Mouse (Mus musculus) CH12.LX (cell line): ENCODE measurements around the gene Rabl3. TPM values are rescaled to one million over a fixed set of nuclear protein-coding genes. Genes with fewer than 3 reads are reported as not detected.

Experiments
- DNase-seq: peaks from one replicate; pipeline ENCODE4 v3.0.0-alpha.2; 2013; ENCODE audit errors: extremely low read depth
- H3K27ac ChIP-seq: 2 replicates; pipeline ENCODE4 v1.5.1; 2012; ENCODE audit warnings: low read depth, mild to moderate bottlenecking, control low read depth, moderate library complexity; ENCODE audit not compliant: insufficient read depth
- H3K27me3 ChIP-seq: replicated peaks from 2 replicates; pipeline ENCODE3; 2012; ENCODE audit warnings: inconsistent platforms
- H3K36me3 ChIP-seq, 2 experiments: replicated peaks in 1 of 2; 2 replicates each; pipeline versions ENCODE3 to v1.6.1; 2012; ENCODE audit warnings: inconsistent platforms in 1 of 2, low read length in 1 of 2, mild to moderate bottlenecking in 1 of 2, mixed read lengths in 1 of 2, moderate library complexity in 1 of 2; ENCODE audit not compliant: control insufficient read depth in 1 of 2, insufficient read depth in 1 of 2
- H3K4me1 ChIP-seq, 2 experiments: 2 replicates each; pipeline ENCODE4 v1.6.1; 2012; ENCODE audit warnings: inconsistent platforms in 1 of 2, moderate library complexity in 1 of 2; ENCODE audit not compliant: insufficient read depth in 2 of 2, control insufficient read depth in 1 of 2
- H3K4me2 ChIP-seq: 2 replicates; pipeline ENCODE4 v1.6.1; 2012; ENCODE audit warnings: low read depth, mild to moderate bottlenecking, control low read depth; ENCODE audit not compliant: poor library complexity, insufficient read depth, severe bottlenecking
- H3K4me3 ChIP-seq, 3 experiments: fragments of 150-350 bp in 1 of 3; sonication (generic) in 1 of 3; replicated peaks in 1 of 3; 2 replicates each; pipeline versions ENCODE3 to v1.5.1; 2011 to 2012; ENCODE audit warnings: low read depth in 2 of 3, low read length in 2 of 3, mild to moderate bottlenecking in 2 of 3, moderate library complexity in 2 of 3, control low read depth in 1 of 3, improper control_type of control experiment in 1 of 3, inconsistent platforms in 1 of 3, mixed read lengths in 1 of 3; ENCODE audit not compliant: poor library complexity in 1 of 3
- H3K79me2 ChIP-seq: replicated peaks from 2 replicates; pipeline ENCODE4 v1.6.1; 2012; ENCODE audit warnings: mild to moderate bottlenecking, moderate library complexity; ENCODE audit not compliant: control insufficient read depth, poor library complexity, insufficient read depth, severe bottlenecking; ENCODE audit errors: extremely low read depth
- H3K9ac ChIP-seq: 2 replicates; pipeline ENCODE4 v1.6.1; 2012; ENCODE audit warnings: low read depth, mild to moderate bottlenecking, control low read depth, moderate library complexity; ENCODE audit not compliant: insufficient read depth
- H3K9me3 ChIP-seq: replicated peaks from 2 replicates; pipeline ENCODE3; 2012; ENCODE audit warnings: low read length, inconsistent platforms, mixed read lengths
- BHLHE40 ChIP-seq: IDR thresholded peaks from 2 replicates; pipeline ENCODE4 v1.6.1; 2011; ENCODE audit warnings: mild to moderate bottlenecking, low read depth, low read length, improper control_type of control experiment
- CHD2 ChIP-seq: IDR thresholded peaks from 2 replicates; pipeline ENCODE4 v1.6.1; 2011; ENCODE audit warnings: low read length, improper control_type of control experiment
- ELF1 ChIP-seq: IDR thresholded peaks from 2 replicates; pipeline ENCODE4 v1.6.1; 2014; ENCODE audit warnings: low read depth, mild to moderate bottlenecking, inconsistent platforms, low read length, improper control_type of control experiment
- EP300 ChIP-seq: IDR thresholded peaks from 2 replicates; pipeline ENCODE4 v1.6.1; 2011; ENCODE audit warnings: low read length, improper control_type of control experiment
- ETS1 ChIP-seq: conservative IDR thresholded peaks from 2 replicates; pipeline ENCODE4 v1.6.1; 2012; ENCODE audit warnings: low read depth, mild to moderate bottlenecking, inconsistent platforms, low read length, improper control_type of control experiment, moderate library complexity
- JUN ChIP-seq: IDR thresholded peaks from 2 replicates; pipeline ENCODE4 v1.6.1; 2011; ENCODE audit warnings: low read depth, mild to moderate bottlenecking, low read length, improper control_type of control experiment, moderate library complexity; ENCODE audit not compliant: insufficient read depth
- MAFK ChIP-seq: IDR thresholded peaks from 2 replicates; pipeline ENCODE4 v1.6.1; 2011; ENCODE audit warnings: low read length, improper control_type of control experiment; ENCODE audit not compliant: insufficient replicate concordance
- MAX ChIP-seq: IDR thresholded peaks from 2 replicates; pipeline ENCODE4 v1.6.1; 2011; ENCODE audit warnings: low read length, improper control_type of control experiment
- MEF2A ChIP-seq: IDR thresholded peaks from 2 replicates; pipeline ENCODE4 v1.6.1; 2014; ENCODE audit warnings: low read depth, mild to moderate bottlenecking, inconsistent platforms, low read length, improper control_type of control experiment, borderline replicate concordance
- MYC ChIP-seq: IDR thresholded peaks from 2 replicates; pipeline ENCODE4 v1.6.1; 2011; ENCODE audit warnings: low read depth, mild to moderate bottlenecking, improper control_type of control experiment, low read length
- NELFE ChIP-seq: IDR thresholded peaks from 2 replicates; pipeline ENCODE4 v1.6.1; 2011; ENCODE audit warnings: low read depth, low read length, improper control_type of control experiment
- PAX5 ChIP-seq: IDR thresholded peaks from 2 replicates; pipeline ENCODE4 v1.6.1; 2012; ENCODE audit warnings: low read length, inconsistent platforms, mixed read lengths
- POLR2A ChIP-seq: IDR thresholded peaks from 2 replicates; pipeline ENCODE4 v1.6.1; 2011; ENCODE audit warnings: low read depth, mild to moderate bottlenecking, improper control_type of control experiment, low read length
- RAD21 ChIP-seq: IDR thresholded peaks from 2 replicates; pipeline ENCODE4 v1.6.1; 2011; ENCODE audit warnings: low read depth, mild to moderate bottlenecking, low read length, improper control_type of control experiment, moderate library complexity
- RCOR1 ChIP-seq: conservative IDR thresholded peaks from 2 replicates; pipeline ENCODE4 v1.6.1; 2012; ENCODE audit warnings: low read depth, mild to moderate bottlenecking, inconsistent platforms, low read length, improper control_type of control experiment
- SIN3A ChIP-seq: IDR thresholded peaks from 2 replicates; pipeline ENCODE4 v1.6.1; 2012; ENCODE audit warnings: low read length, improper control_type of control experiment, inconsistent platforms
- UBTF ChIP-seq: IDR thresholded peaks from 2 replicates; pipeline ENCODE4 v1.6.1; 2012; ENCODE audit warnings: low read depth, mild to moderate bottlenecking, inconsistent platforms, low read length, improper control_type of control experiment, moderate library complexity
- USF1 ChIP-seq: IDR thresholded peaks from 2 replicates; pipeline ENCODE4 v1.6.1; 2014; ENCODE audit warnings: low read depth, mild to moderate bottlenecking, inconsistent platforms, low read length, improper control_type of control experiment
- ZKSCAN1 ChIP-seq: IDR thresholded peaks from 2 replicates; pipeline ENCODE4 v1.6.1; 2012; ENCODE audit warnings: low read depth, inconsistent platforms, low read length, improper control_type of control experiment, borderline replicate concordance
- dilution Hi-C: fragments of 300-500 bp; cut with MboI; formaldehyde crosslinking; loops from 2 replicates; pipeline ENCODE4 v1.14.3; 2020; ENCODE audit warnings: low sequenced_read_pairs; ENCODE audit not compliant: extremely low pct_unique_long_range_greater_than_20kb, extremely low pct_ligation_motif_present
- in situ Hi-C: fragments of 300-500 bp; cut with MboI; formaldehyde crosslinking; loops from 3 replicates; pipeline ENCODE4 v1.14.3; 2019; ENCODE audit warnings: low sequenced_read_pairs, low pct_ligation_motif_present, low pct_unique_long_range_greater_than_20kb, mixed read lengths
- polyA plus RNA-seq: library from polyadenylated mRNA; unstranded; fragments of >175 nt; gene quantifications from 2 replicates; pipeline ENCODE4 v1.2.1, GENCODE M21; 2012; ENCODE audit warnings: low read depth; ENCODE audit not compliant: insufficient read length
- total RNA-seq, 2 experiments: library from RNA; depleted of rRNA; stranded (reverse); fragments of 300-350 nt in 1 of 2; fragments of >200 nt in 1 of 2; gene quantifications; 2 replicates each; pipeline ENCODE4 v1.2.3; 2012 to 2014

Gene Rabl3
- total and polyA plus RNA-seq, 3 experiments = 12.3 to 36.8 (median 19.8) TPM

GRCm38 (mm10) chr16:37604243-37604642, 64.6 kb downstream of the Rabl3 start:
- Histone ChIP-seq H3K36me3 (no peaks in the 10 kb centered on the region), H3K27me3 (no peaks in the 10 kb centered on the region), H3K9ac (no peak overlapping the region), H3K27ac (no peak overlapping the region), H3K9me3 (no peaks in the 10 kb centered on the region), H3K4me2 (no peak overlapping the region), H3K4me3 (no peak overlapping the region), H3K79me2 (no peaks in the 10 kb centered on the region), H3K4me1 (no peaks in the 10 kb centered on the region)
- TF ChIP-seq UBTF (no peak), MAX (no peak), RAD21 (no peak), ELF1 (no peak), JUN (no peak), BHLHE40 (no peak), SIN3A (no peak), CHD2 (no peak), MAFK (no peak), EP300 (no peak), PAX5 (no peak), USF1 (no peak), ETS1 (no peak), POLR2A (no peak), MYC (no peak), RCOR1 (no peak)
- DNase-seq = no peak
- in situ Hi-C loops = no loop called here
- dilution Hi-C loops = no loop called here

- DNase-seq = no peak
- dilution Hi-C loops (no loop called here), in situ Hi-C loops (no loop called here)
- Histone ChIP-seq H3K36me3 (no peaks in the 10 kb centered on the region), H3K79me2 (no peaks in the 10 kb centered on the region), H3K27me3 (no peaks in the 10 kb centered on the region), H3K9ac (no peak overlapping the region), H3K27ac (no peak overlapping the region), H3K4me1 (peaks cover 6 to 10% of the 10 kb centered on the region in 2 experiments), H3K9me3 (no peaks in the 10 kb centered on the region), H3K4me3 (no peak overlapping the region), H3K4me2 (no peak overlapping the region)
- no peak for TF ChIP-seq MEF2A
- TF ChIP-seq ZKSCAN1 = no peak
- no peak for TF ChIP-seq NELFE
- TF ChIP-seq USF1 = no peak
- TF ChIP-seq UBTF = no peak
Observed at GRCm38 (mm10) chr16:37610333-37610732, 70.6 kb downstream of the Rabl3 start.
